ENCODE assay signal across 11 mouse cellular contexts in genomic region chr16:45786639-45787038, GRCm38 (mm10). TPM values are rescaled to one million over a fixed set of nuclear protein-coding genes. Genes with fewer than 3 reads are reported as not detected.
DNase-seq lines count a peak whose midpoint lies in the region; ATAC-seq and TF ChIP-seq lines count a peak whose summit lies in the region.
"Had no signal": no experiment of that assay in that cellular context is flagged by ENCODE, and none has a peak within 500 bp of the region (broad histone marks: within the 10 kb centered on the region; RNA-seq: fewer than 3 reads in every experiment).

No protein-coding gene starts in this region.

- no peaks in the 10 kb centered on the region for H3K79me2 ChIP-seq in heart, adult 2 months (replicated peaks; ENCODE audit: control insufficient read depth, insufficient read depth, low read length)

- peaks cover 9% of the 10 kb centered on the region for H3K36me3 ChIP-seq in heart, adult 2 months (ENCODE audit: control insufficient read depth, insufficient read depth, low read length)
- peaks cover 69% of the 10 kb centered on the region for H3K36me3 ChIP-seq in heart, embryonic 12.5 days
- H3K36me3 ChIP-seq: midbrain, embryonic 12.5 days had no signal

- H3K4me2 ChIP-seq in heart, embryonic 12.5 days, result no peak overlapping the region
- H3K4me2 ChIP-seq: heart, embryonic 13.5 days; midbrain, embryonic 12.5 days had no signal

- WGBS in heart, adult 2 months, result 24% methylated on average over 8 of the region's 8 CpGs
- WGBS in heart, embryonic 12.5 days, result 42% methylated on average over 8 of the region's 8 CpGs

- DNase-seq in heart, adult 2 months, result peak in 1 of 2 experiments; percentile 11
- DNase-seq in 3T3-L1 (ENCODE audit: low read depth, low spot score) (peak; percentile 40), R1 (ENCODE audit: low read depth, low spot score) (peak; percentile 50)
- DNase-seq in kidney, postnatal 36 days, result peak; percentile 36 to 45
- no peak for DNase-seq in B cell, adult 2 months
- DNase-seq in ovary, postnatal 14 days (ENCODE audit: low spot score), result no peak
- DNase-seq in right cerebral cortex, postnatal 36 days (ENCODE audit: low spot score in 2 of 2), result no peak
- DNase-seq: adrenal gland, adult 2 months had no signal

- intact Hi-C loops in heart, adult 2 months (cut with DNase I), result loop anchor here (2.0 kb wide), 1 partner anchor 30 kb away; no protein-coding TSS in a partner anchor

- TF ChIP-seq POLR2A in heart, adult 2 months (IDR thresholded peaks at IDR 0.05; ENCODE audit: insufficient read depth, low read depth, low read length), result no peak

- no peaks in the 10 kb centered on the region for H3K27me3 ChIP-seq in heart, adult 2 months (ENCODE audit: control insufficient read depth, insufficient read depth, low read length)
- no peaks in the 10 kb centered on the region for H3K27me3 ChIP-seq in heart, embryonic 12.5 days (replicated peaks)
- H3K27me3 ChIP-seq: heart, embryonic 13.5 days; midbrain, embryonic 12.5 days had no signal

- TF ChIP-seq CTCF in heart, adult 2 months (IDR thresholded peaks at IDR 0.05), result peak; percentile 67

- H3K4me3 ChIP-seq in heart, adult 2 months, result no peak overlapping the region
- no peak overlapping the region for H3K4me3 ChIP-seq in heart, embryonic 12.5 days
- H3K4me3 ChIP-seq: heart, embryonic 13.5 days; midbrain, embryonic 12.5 days had no signal

- H3K4me1 ChIP-seq in heart, adult 2 months (ENCODE audit: control insufficient read depth, insufficient read depth, low read length), result peaks cover 6% of the 10 kb centered on the region
- H3K4me1 ChIP-seq in heart, embryonic 12.5 days (replicated peaks), result no peaks in the 10 kb centered on the region
- H3K4me1 ChIP-seq: heart, embryonic 13.5 days; midbrain, embryonic 12.5 days had no signal

- H3K9me3 ChIP-seq in heart, embryonic 12.5 days (replicated peaks), result no peaks in the 10 kb centered on the region
- H3K9me3 ChIP-seq: heart, embryonic 13.5 days; midbrain, embryonic 12.5 days had no signal

- no peak for ATAC-seq in heart, embryonic 12.5 days (ENCODE audit: insufficient number of reproducible peaks, low FRiP score)

- peak overlapping the region; percentile 6; the same call in 1 of the 2 replicates for H3K27ac ChIP-seq in heart, adult 2 months
- H3K27ac ChIP-seq in heart, embryonic 12.5 days (ENCODE audit: poor library complexity, severe bottlenecking), result no peak overlapping the region
- H3K27ac ChIP-seq: heart, embryonic 13.5 days; midbrain, embryonic 12.5 days had no signal

- no peak for TF ChIP-seq EP300 in heart, adult 2 months (IDR thresholded peaks at IDR 0.05; ENCODE audit: insufficient read depth, low read depth, low read length)

- no peak overlapping the region for H3K9ac ChIP-seq in heart, adult 2 months (ENCODE audit: low read depth, low read length)
- no peak overlapping the region for H3K9ac ChIP-seq in heart, embryonic 12.5 days
- H3K9ac ChIP-seq: heart, embryonic 13.5 days; midbrain, embryonic 12.5 days had no signal

RNA-seq across cellular contexts. Expression of gene Abhd10, which starts 43.9 kb away (rescaled TPM):
- 10 to 100 TPM; 15.8 to 17.1 TPM for total RNA-seq in heart, adult 2 months (2021)
- polyA plus RNA-seq in heart, adult 2 months (2012; rRNA removed), result 11.5 and 15.8 TPM in 2 replicates
- polyA plus RNA-seq in heart, embryonic 12.5 days (2016; fragmentation: Nextera tagmentation; extraction: Ambion mirVana), result 29.1 and 31.1 TPM in 2 replicates

Comparison
In these comparisons a context has a peak if more than half of its experiments do, and no peak if none do; other contexts are left out.
1. DNase-seq: peak in 3T3-L1 (single experiment), R1 (single experiment) and kidney, postnatal 36 days (2 of 2); none in B cell, adult 2 months (0 of 2), ovary, postnatal 14 days (single experiment) and right cerebral cortex, postnatal 36 days (0 of 2).